Mouse (Mus musculus): ENCODE measurements around the gene Tesc. TPM values are rescaled to one million over a fixed set of nuclear protein-coding genes. Genes with fewer than 3 reads are reported as not detected.
A peak's percentile ranks its signal among the peaks of the same experiment; 100 is the strongest.

Gene Tesc
- polyA plus RNA-seq, 1 experiment from 2014 or later, result 3.3 TPM

DNA sequence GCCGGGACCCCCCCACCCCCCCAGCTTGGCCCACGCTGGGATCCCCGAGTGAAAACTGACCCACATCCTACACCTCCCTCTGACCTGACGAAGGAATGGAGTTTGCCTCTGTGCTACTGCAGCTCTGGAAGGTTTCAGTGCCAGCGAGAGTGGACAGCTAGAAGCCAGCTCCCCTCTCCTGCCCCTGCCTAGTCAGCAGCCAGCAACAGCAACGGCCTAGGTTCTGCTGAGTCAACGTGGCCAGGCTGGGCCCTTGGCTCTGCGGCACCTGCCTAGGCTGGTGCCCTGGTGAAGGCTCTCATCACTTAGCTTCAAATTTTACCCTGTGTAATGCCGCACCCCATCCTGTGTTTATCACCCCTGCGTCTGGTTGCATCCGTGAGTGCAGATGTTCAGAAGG lies 7.6 kb upstream of the Tesc start:
- peaks cover 4% of the 10 kb centered on the region; the same call in 1 of the 2 replicates for H3K4me1 ChIP-seq (replicated peaks)
- H3K9ac ChIP-seq, result no peak overlapping the region
- H3K4me3 ChIP-seq (replicated peaks), result no peak overlapping the region
- H3K27me3 ChIP-seq (replicated peaks), result no peaks in the 10 kb centered on the region
- ATAC-seq, result no peak
- H3K9me3 ChIP-seq, result no peaks in the 10 kb centered on the region
- 56% methylated on average over 11 of the region's 11 CpGs for WGBS
- H3K4me2 ChIP-seq (replicated peaks), result no peak overlapping the region
- H3K36me3 ChIP-seq, result no peaks in the 10 kb centered on the region
- H3K27ac ChIP-seq, result no peak overlapping the region

DNA sequence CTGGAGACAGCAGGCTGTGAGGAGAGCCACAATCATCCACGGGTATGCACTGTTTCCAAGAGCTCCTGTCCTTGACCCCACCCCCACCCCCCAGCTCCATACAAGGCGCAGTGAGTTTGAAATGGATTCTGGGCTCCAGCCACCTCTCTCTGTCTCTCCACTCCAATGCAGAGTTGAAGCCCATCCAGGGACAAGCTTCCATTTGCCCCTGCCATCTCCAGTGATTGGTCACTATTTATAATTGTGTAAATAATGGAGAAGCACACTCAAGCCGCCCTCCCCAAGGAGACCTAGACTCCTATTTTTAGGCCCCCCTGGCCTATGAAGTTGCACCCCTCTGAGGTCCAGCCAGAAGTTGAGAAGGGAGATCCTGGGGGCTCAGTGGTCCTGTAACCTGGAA lies 4.5 kb upstream of the Tesc start:
- no peak for ATAC-seq
- H3K9me3 ChIP-seq, result no peaks in the 10 kb centered on the region

DNA sequence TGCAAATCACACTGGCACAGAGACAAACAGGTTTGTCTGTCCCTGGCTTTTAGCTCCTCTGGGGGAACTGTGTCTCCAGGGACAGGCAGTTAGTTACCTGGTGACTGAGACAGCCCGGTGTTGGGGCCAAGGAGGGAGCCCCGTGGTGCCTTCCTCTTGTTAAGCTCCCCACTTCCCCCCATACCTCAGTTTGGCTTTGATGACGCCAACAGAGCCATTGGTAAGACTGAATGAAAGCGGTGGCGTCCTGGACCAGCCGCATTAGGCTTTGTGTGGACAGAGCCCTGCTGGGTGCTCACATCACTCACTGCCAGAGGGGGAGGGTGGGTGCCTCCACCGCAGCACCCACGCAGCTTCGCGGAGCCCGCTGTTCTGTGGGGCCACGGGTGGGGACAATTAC lies 1.7 kb upstream of the Tesc start:
- H3K27me3 ChIP-seq (replicated peaks), result peaks cover 44% of the 10 kb centered on the region

More for the DNA sequence above, 4.5 kb upstream of the Tesc start:
- 55% methylated on average over 3 of the region's 3 CpGs for whole genome bisulfite sequencing
- Histone ChIP-seq H3K9ac (no peak overlapping the region), H3K36me3 (no peaks in the 10 kb centered on the region), H3K27ac (no peak overlapping the region), H3K4me2 (replicated peaks) (no peak overlapping the region), H3K4me1 (replicated peaks) (peaks cover 16% of the 10 kb centered on the region), H3K4me3 (replicated peaks) (no peak overlapping the region), H3K27me3 (replicated peaks) (peaks cover 29% of the 10 kb centered on the region)

DNA sequence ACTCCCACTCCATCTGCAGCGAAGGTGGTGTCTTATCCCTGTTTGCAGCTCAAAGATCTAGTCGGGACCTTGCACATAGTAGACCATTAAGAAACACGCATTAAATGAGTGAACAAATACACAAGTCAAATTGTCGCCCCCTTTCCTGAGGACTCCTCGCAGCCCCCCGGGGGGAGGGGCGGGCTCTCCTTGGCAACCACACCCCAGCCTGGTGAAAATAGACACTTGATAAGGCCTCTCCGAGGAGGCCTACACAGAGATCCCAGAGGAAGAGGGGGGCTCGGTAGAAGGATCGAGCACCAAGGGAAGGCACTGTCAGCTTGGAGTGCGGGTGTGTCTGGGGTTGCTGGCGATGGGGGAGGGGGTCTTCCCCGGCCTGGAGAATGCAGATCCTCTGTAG lies 1.2 kb upstream of the Tesc start:
- no peak for ATAC-seq
- Histone ChIP-seq H3K27ac (no peak overlapping the region), H3K36me3 (no peaks in the 10 kb centered on the region), H3K4me2 (replicated peaks) (peak overlapping the region; percentile 100; the same call in 1 of the 2 replicates), H3K27me3 (replicated peaks) (peaks cover 44% of the 10 kb centered on the region), H3K9ac (no peak overlapping the region), H3K4me1 (replicated peaks) (peaks cover 30% of the 10 kb centered on the region), H3K4me3 (replicated peaks) (no peak overlapping the region), H3K9me3 (no peaks in the 10 kb centered on the region)
- 7% methylated on average over 13 of the region's 13 CpGs for WGBS

More for the DNA sequence above, 1.7 kb upstream of the Tesc start:
- Histone ChIP-seq H3K4me1 (replicated peaks) (peaks cover 30% of the 10 kb centered on the region), H3K4me3 (replicated peaks) (no peak overlapping the region), H3K27ac (no peak overlapping the region), H3K4me2 (replicated peaks) (no peak overlapping the region), H3K9ac (no peak overlapping the region), H3K36me3 (no peaks in the 10 kb centered on the region), H3K9me3 (no peaks in the 10 kb centered on the region)
- ATAC-seq, result no peak
- 15% methylated on average over 12 of the region's 12 CpGs for WGBS

DNA sequence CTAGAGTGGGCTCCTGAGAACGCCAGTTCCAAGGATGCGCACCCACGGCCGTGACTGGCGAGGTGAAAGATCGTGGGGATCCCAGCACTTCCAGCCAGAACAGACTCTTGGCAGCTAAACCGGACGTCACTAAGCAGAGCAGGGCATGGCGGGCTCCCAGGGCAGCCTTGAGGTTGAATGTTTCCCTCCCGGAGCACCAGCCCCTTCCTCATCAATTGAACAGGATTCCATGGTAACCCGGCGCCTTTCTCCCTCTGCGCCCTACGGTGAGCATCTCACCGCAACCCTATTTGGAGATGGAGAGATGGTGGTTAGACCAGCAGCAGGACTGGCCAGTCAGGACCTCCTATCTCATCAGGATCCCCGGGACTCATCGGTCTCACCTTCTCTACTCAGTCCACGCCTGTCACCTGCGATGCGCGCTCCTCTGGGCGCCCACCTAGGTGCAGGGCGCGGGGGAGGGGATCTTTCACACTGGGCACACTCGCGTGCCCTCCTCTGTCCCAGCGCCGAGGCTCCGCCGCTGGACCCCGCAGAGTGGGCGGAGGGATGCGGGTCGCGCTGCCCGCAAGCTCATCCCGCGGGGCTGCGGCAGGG lies 344 bp upstream of the Tesc start:
- no peak for ATAC-seq
- WGBS, result 2% methylated on average over 39 of the region's 39 CpGs
- Histone ChIP-seq H3K27ac (no peak overlapping the region), H3K4me1 (replicated peaks) (peaks cover 30% of the 10 kb centered on the region), H3K9me3 (no peaks in the 10 kb centered on the region), H3K9ac (0 out of 2 replicates have a peak overlapping the region, but pooled peaks have one; percentile 45), H3K36me3 (no peaks in the 10 kb centered on the region), H3K4me3 (replicated peaks) (peak overlapping the region; percentile 64), H3K27me3 (replicated peaks) (peaks cover 44% of the 10 kb centered on the region), H3K4me2 (replicated peaks) (peak overlapping the region; percentile 100)

DNA sequence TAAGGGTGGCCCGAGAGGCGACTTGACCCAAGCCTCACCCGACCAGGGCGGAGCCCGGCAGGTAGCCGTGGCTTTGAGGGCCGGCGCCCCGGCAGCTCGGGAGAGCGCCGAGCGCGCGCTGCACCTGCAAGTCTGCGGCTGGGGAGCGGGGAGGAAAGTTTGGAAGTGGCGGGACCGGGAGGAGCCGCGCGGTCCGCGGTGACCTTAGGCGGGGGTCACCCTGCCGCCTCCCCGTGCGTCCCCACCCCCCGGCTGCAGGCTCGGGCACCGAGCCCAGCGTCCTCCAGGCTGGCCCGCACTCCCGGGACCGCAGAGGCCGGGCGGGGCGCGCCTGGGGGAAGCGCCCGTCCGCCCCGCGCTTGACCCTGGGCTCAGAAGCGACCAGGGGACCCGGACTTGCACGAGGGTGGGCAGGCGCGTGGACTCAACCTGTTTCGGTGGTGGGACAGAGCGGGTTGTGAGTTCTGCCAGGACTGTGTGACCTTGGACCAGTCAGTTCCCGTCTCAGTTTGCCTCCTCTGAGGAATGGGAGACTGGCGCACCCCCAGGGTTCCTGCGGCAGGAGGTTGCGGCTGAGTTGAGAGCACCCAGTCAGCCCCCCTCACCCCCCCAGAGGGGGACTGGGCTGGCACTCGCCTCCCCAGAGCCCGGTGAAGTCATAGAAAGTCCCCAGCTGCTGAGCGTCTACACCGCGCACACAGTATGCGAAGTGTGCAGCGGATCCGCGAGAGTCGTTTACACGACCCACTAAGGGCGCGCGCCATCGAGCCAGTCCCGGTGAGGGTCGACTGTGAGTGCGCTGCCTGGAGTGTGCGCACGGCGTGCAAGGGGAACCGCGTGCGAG lies 870 bp downstream of the Tesc start:
- H3K4me3 ChIP-seq (replicated peaks), result peak overlapping the region; percentile 64
- H3K4me2 ChIP-seq (replicated peaks), result peak overlapping the region; percentile 100
- under 1% methylated on average over 78 of the region's 79 CpGs for WGBS
- ATAC-seq, result peak; percentile 23; the same call in 1 of the 2 replicates
- no peaks in the 10 kb centered on the region for H3K9me3 ChIP-seq
- no peaks in the 10 kb centered on the region for H3K36me3 ChIP-seq
- H3K4me1 ChIP-seq (replicated peaks), result peaks cover 30% of the 10 kb centered on the region
- no peak overlapping the region for H3K27ac ChIP-seq
- peak overlapping the region; percentile 45 for H3K9ac ChIP-seq
- H3K27me3 ChIP-seq (replicated peaks), result peaks cover 44% of the 10 kb centered on the region

DNA sequence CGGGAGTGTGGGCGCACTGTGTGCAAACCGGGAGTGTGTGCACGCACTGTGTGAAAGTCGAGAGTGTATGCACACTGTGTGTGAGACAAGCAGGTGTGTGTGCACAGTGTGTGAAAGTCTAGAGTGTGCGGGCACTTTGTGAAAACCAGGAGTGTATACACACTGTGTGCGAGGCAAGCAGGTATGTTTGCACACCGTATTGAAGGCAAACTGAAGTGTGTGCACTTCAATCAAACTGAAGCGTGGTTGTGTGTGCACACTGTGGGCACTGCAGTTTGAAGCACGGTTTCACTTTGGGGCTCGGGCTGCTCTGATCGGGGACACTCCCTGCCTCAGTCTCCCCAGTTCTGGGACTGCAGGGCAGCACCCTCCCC lies 1.5 kb downstream of the Tesc start:
- Histone ChIP-seq H3K4me3 (replicated peaks) (peak overlapping the region; percentile 64), H3K9ac (peak overlapping the region; percentile 45; the same call in 1 of the 2 replicates), H3K9me3 (no peaks in the 10 kb centered on the region), H3K36me3 (no peaks in the 10 kb centered on the region), H3K27me3 (replicated peaks) (peaks cover 44% of the 10 kb centered on the region), H3K4me2 (replicated peaks) (peak overlapping the region; percentile 100), H3K4me1 (replicated peaks) (peaks cover 30% of the 10 kb centered on the region), H3K27ac (no peak overlapping the region)
- 0 out of 2 replicates have a peak, but pooled peaks have one; percentile 37 for ATAC-seq
- 6% methylated on average over 12 of the region's 12 CpGs for WGBS

DNA sequence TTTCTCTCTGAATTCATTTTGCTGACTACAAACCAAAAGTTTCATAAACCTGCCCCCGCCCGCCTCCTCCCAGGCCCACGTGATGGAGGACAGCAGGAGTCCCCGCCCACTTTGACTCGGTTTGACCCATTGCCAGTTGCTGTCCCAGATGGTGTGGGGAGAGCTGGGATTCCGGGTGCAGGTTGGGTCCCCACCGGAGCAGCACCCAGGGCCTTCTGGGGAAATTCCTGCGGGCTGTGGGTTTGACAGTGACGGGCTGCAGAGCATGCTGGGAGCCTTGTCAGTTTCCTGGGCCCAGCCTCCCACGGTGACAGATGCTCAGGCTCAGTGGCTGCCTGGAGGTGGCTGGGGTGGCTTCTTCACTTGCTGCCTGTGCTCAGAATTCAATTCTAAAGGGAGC lies 1.9 kb downstream of the Tesc start:
- WGBS, result 1% methylated on average over 10 of the region's 10 CpGs
- peak; percentile 13; the same call in 1 of the 2 replicates for ATAC-seq
- no peak overlapping the region for H3K27ac ChIP-seq
- H3K4me3 ChIP-seq (replicated peaks), result peak overlapping the region; percentile 64
- no peak overlapping the region for H3K9ac ChIP-seq
- peaks cover 44% of the 10 kb centered on the region for H3K27me3 ChIP-seq (replicated peaks)
- peaks cover 30% of the 10 kb centered on the region for H3K4me1 ChIP-seq (replicated peaks)
- no peaks in the 10 kb centered on the region for H3K36me3 ChIP-seq
- H3K4me2 ChIP-seq (replicated peaks), result peak overlapping the region; percentile 100
- no peaks in the 10 kb centered on the region for H3K9me3 ChIP-seq

DNA sequence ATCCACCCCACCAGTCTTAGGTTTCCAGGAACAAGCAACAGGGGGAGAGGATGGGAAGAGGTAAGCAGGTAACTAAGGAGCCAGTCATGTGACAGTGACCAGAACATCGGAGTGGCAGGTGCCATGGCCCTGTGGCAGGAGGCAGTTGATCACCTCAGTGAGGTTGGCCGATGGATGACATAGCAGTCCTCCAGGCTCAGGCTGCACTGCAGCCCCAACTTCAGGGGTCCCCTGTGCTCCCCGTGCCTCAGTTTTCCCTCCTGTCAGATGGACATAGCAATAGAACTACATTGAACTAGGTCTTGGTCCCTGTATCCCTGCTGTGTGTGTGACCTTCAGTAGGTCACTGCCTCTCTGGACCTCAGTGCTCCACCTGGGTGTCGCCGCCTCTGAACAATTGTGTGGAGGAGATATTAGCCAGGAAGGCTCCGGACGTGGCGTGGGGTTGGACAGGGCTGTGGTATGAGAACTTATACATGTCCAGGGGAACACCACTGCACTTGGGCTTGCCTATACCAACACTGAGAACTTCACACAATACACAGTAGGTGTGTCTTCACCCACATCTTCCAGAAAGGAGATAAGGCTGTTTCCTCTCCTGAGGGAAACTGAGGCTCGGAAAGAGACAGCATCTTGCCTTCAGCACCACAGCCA lies 2.6 kb downstream of the Tesc start:
- Histone ChIP-seq H3K27me3 (replicated peaks) (peaks cover 44% of the 10 kb centered on the region), H3K4me2 (replicated peaks) (no peak overlapping the region), H3K27ac (no peak overlapping the region), H3K9ac (no peak overlapping the region), H3K4me1 (replicated peaks) (peaks cover 30% of the 10 kb centered on the region), H3K9me3 (no peaks in the 10 kb centered on the region), H3K36me3 (no peaks in the 10 kb centered on the region), H3K4me3 (replicated peaks) (no peak overlapping the region)
- no peak for ATAC-seq
- WGBS, result 86% methylated on average over 9 of the region's 9 CpGs

DNA sequence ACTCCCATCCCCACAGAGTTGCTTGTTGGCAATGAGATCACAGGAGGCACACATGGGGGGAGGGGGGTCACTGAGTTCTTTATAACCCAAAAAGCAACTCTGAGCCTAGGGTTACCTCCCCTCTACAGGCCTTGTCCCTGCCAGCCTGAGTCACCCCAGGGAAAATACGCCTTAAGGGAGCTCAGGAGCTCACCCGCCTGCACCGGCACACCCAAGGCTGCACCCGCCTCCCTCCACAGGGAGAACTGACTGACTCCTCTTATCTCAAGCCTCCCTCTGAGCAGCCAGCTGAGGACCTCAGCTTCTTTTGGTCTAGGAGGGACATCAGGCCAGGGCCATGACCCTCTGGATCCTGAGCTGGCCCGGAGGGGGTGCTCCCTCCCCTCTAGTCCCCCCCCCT lies 3.5 kb downstream of the Tesc start:
- peaks cover 35% of the 10 kb centered on the region for H3K27me3 ChIP-seq (replicated peaks)

DNA sequence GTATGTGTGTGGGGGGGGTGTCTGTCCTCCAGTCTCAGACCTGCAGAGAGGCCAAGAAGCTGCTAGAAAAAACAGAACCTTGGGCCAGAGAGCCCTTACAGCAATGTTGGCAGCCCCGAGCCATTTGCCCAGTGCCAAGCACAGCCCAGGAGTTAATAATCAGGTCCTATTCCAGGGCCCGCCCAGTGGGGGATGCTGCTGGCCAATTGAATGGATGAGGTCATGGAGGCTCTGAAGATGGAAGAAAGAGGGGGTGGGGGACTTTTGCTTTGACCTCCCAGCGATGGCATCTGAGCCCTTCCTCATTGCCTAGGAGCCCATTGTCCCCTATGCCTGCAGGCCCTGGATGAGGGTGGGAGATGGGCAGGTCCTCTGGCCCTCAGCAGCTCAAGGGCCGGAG lies 4.0 kb downstream of the Tesc start:
- Histone ChIP-seq H3K9ac (no peak overlapping the region), H3K27me3 (replicated peaks) (peaks cover 31% of the 10 kb centered on the region), H3K4me1 (replicated peaks) (peaks cover 27% of the 10 kb centered on the region), H3K4me3 (replicated peaks) (no peak overlapping the region), H3K27ac (no peak overlapping the region), H3K36me3 (no peaks in the 10 kb centered on the region), H3K4me2 (replicated peaks) (no peak overlapping the region), H3K9me3 (no peaks in the 10 kb centered on the region)
- ATAC-seq, result no peak
- 60% methylated on average over 4 of the region's 4 CpGs for WGBS

More for the DNA sequence above, 3.5 kb downstream of the Tesc start:
- H3K36me3 ChIP-seq, result no peaks in the 10 kb centered on the region
- no peak overlapping the region for H3K27ac ChIP-seq
- no peak for ATAC-seq
- no peaks in the 10 kb centered on the region for H3K9me3 ChIP-seq
- H3K4me3 ChIP-seq (replicated peaks), result no peak overlapping the region
- no peak overlapping the region for H3K4me2 ChIP-seq (replicated peaks)
- 39% methylated on average over 5 of the region's 5 CpGs for WGBS
- H3K9ac ChIP-seq, result no peak overlapping the region
- peaks cover 30% of the 10 kb centered on the region for H3K4me1 ChIP-seq (replicated peaks)

DNA sequence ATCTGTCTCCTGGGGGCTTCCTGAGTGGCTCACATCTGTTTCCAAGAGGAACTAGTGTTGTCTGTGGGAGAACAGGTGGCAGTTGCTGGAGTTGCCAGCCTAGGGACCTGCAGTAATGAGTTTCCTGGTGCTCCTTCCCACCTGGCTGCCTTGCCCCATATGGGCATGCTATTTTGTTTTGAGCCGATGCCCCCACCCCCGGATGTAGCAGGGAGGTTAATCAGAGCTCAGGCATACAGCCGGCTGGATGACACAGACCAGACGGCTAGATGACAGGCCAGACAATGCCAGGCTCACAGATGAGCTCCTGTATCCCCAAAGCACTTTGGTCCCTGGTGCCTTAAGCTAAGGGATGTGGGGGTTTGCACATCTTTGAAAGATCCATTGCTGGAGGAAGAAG lies 5.8 kb downstream of the Tesc start:
- no peaks in the 10 kb centered on the region for H3K36me3 ChIP-seq
- no peaks in the 10 kb centered on the region for H3K9me3 ChIP-seq
- H3K27ac ChIP-seq, result no peak overlapping the region
- H3K27me3 ChIP-seq (replicated peaks), result peaks cover 13% of the 10 kb centered on the region
- H3K9ac ChIP-seq, result no peak overlapping the region
- peaks cover 18% of the 10 kb centered on the region for H3K4me1 ChIP-seq (replicated peaks)
- no peak for ATAC-seq
- no peak overlapping the region for H3K4me2 ChIP-seq (replicated peaks)
- H3K4me3 ChIP-seq (replicated peaks), result no peak overlapping the region
- WGBS, result 31% methylated on average over 4 of the region's 4 CpGs

Measured in intestine, embryonic 15.5 days (tissue).